Mouse (Mus musculus): ENCODE data around the gene Iars2. TPM values are rescaled to one million over a fixed set of nuclear protein-coding genes. Genes with fewer than 3 reads are reported as not detected.

Iars2 gene
- total and polyA plus RNA-seq, 3 experiments = 37.2 to 47.2 (median 41.9) TPM

GRCm38 (mm10) chr1:185256753-185257152, 72.4 kb downstream of the Iars2 start:
- H3K4me3 ChIP-seq (replicated peaks in 1 of 3; ENCODE audit: low read depth in 2 of 3, low read length in 2 of 3, poor library complexity in 1 of 3) = no peak overlapping the region
- dilution Hi-C loops (cut with MboI; ENCODE audit: extremely low pct_ligation_motif_present, extremely low pct_unique_long_range_greater_than_20kb, low sequenced_read_pairs) = no loop called here
- no peak overlapping the region for H3K4me2 ChIP-seq (ENCODE audit: insufficient read depth, low read depth, poor library complexity, severe bottlenecking)
- peaks cover 48 to 85% of the 10 kb centered on the region in 2 experiments for H3K36me3 ChIP-seq (replicated peaks in 1 of 2; ENCODE audit: control insufficient read depth in 1 of 2, insufficient read depth in 1 of 2, low read length in 1 of 2)
- in situ Hi-C loops (cut with MboI; ENCODE audit: low pct_ligation_motif_present, low pct_unique_long_range_greater_than_20kb, low sequenced_read_pairs) = no loop called here
- H3K9ac ChIP-seq (ENCODE audit: insufficient read depth, low read depth) = no peak overlapping the region
- H3K9me3 ChIP-seq (replicated peaks; ENCODE audit: low read length) = no peaks in the 10 kb centered on the region
- TF ChIP-seq JUN (IDR thresholded peaks at IDR 0.05; ENCODE audit: insufficient read depth, low read depth, low read length) (no peak), JUND (conservative IDR thresholded peaks at IDR 0.05; ENCODE audit: low read depth, low read length) (no peak), IRF4 (IDR thresholded peaks at IDR 0.05; ENCODE audit: low read depth, low read length) (no peak), ZNF384 (IDR thresholded peaks at IDR 0.05; ENCODE audit: low read depth, low read length) (no peak), SIN3A (IDR thresholded peaks at IDR 0.05; ENCODE audit: low read length) (no peak), MEF2A (IDR thresholded peaks at IDR 0.05; ENCODE audit: borderline replicate concordance, low read depth, low read length) (no peak), ZKSCAN1 (IDR thresholded peaks at IDR 0.05; ENCODE audit: borderline replicate concordance, low read depth, low read length) (no peak)
- no peaks in the 10 kb centered on the region for H3K27me3 ChIP-seq (replicated peaks)
- no peaks in the 10 kb centered on the region for H3K4me1 ChIP-seq (ENCODE audit: control insufficient read depth in 1 of 2, insufficient read depth in 2 of 2)
- no peak for DNase-seq (ENCODE audit: extremely low read depth)
- H3K27ac ChIP-seq (ENCODE audit: insufficient read depth, low read depth) = no peak overlapping the region
- H3K79me2 ChIP-seq (replicated peaks; ENCODE audit: control insufficient read depth, extremely low read depth, insufficient read depth, poor library complexity, severe bottlenecking) = no peaks in the 10 kb centered on the region

- H3K36me3 ChIP-seq (replicated peaks in 1 of 2; ENCODE audit: control insufficient read depth in 1 of 2, insufficient read depth in 1 of 2, low read length in 1 of 2) = peaks cover 49 to 85% of the 10 kb centered on the region in 2 experiments
- dilution Hi-C loops (cut with MboI; ENCODE audit: extremely low pct_ligation_motif_present, extremely low pct_unique_long_range_greater_than_20kb, low sequenced_read_pairs) = no loop called here
- TF ChIP-seq ZMIZ1 (IDR thresholded peaks at IDR 0.05; ENCODE audit: low read depth, low read length) (no peak), ZC3H11A (IDR thresholded peaks at IDR 0.05; ENCODE audit: low read depth, low read length) (no peak), ELF1 (IDR thresholded peaks at IDR 0.05; ENCODE audit: low read depth, low read length) (no peak), MAFK (IDR thresholded peaks at IDR 0.05; ENCODE audit: insufficient replicate concordance, low read length) (no peak), ZKSCAN1 (IDR thresholded peaks at IDR 0.05; ENCODE audit: borderline replicate concordance, low read depth, low read length) (no peak), GABPA (IDR thresholded peaks at IDR 0.05; ENCODE audit: insufficient replicate concordance, low read depth, low read length) (no peak), ETS1 (conservative IDR thresholded peaks at IDR 0.05; ENCODE audit: low read depth, low read length) (no peak), POLR2AphosphoS2 (IDR thresholded peaks at IDR 0.05; ENCODE audit: low read depth, low read length) (no peak), JUN (IDR thresholded peaks at IDR 0.05; ENCODE audit: insufficient read depth, low read depth, low read length) (no peak), CHD1 (IDR thresholded peaks at IDR 0.05; ENCODE audit: low read depth, low read length) (no peak), ZNF384 (IDR thresholded peaks at IDR 0.05; ENCODE audit: low read depth, low read length) (no peak), PAX5 (IDR thresholded peaks at IDR 0.05; ENCODE audit: low read length) (no peak), SIN3A (IDR thresholded peaks at IDR 0.05; ENCODE audit: low read length) (no peak), USF2 (conservative IDR thresholded peaks at IDR 0.05; ENCODE audit: low read depth, low read length) (no peak), CHD2 (IDR thresholded peaks at IDR 0.05; ENCODE audit: low read length) (no peak), USF1 (IDR thresholded peaks at IDR 0.05; ENCODE audit: low read depth, low read length) (no peak), NRF1 (IDR thresholded peaks at IDR 0.05; ENCODE audit: low read depth, low read length) (no peak)
Observed at GRCm38 (mm10) chr1:185255336-185255735, 73.9 kb downstream of the Iars2 start.

More at GRCm38 (mm10) chr1:185255336-185255735, 73.9 kb downstream of the Iars2 start:
- DNase-seq (ENCODE audit: extremely low read depth) = no peak
- H3K4me1 ChIP-seq (ENCODE audit: control insufficient read depth in 1 of 2, insufficient read depth in 2 of 2) = no peaks in the 10 kb centered on the region
- H3K27ac ChIP-seq (ENCODE audit: insufficient read depth, low read depth) = no peak overlapping the region
- no peaks in the 10 kb centered on the region for H3K79me2 ChIP-seq (replicated peaks; ENCODE audit: control insufficient read depth, extremely low read depth, insufficient read depth, poor library complexity, severe bottlenecking)
- no peak overlapping the region for H3K4me2 ChIP-seq (ENCODE audit: insufficient read depth, low read depth, poor library complexity, severe bottlenecking)
- H3K4me3 ChIP-seq (replicated peaks in 1 of 3; ENCODE audit: low read depth in 2 of 3, low read length in 2 of 3, poor library complexity in 1 of 3) = no peak overlapping the region
- H3K9me3 ChIP-seq (replicated peaks; ENCODE audit: low read length) = no peaks in the 10 kb centered on the region
- H3K9ac ChIP-seq (ENCODE audit: insufficient read depth, low read depth) = no peak overlapping the region
- in situ Hi-C loops (cut with MboI; ENCODE audit: low pct_ligation_motif_present, low pct_unique_long_range_greater_than_20kb, low sequenced_read_pairs) = no loop called here
- no peaks in the 10 kb centered on the region for H3K27me3 ChIP-seq (replicated peaks)

Measured in CH12.LX (cell line).